Mouse (Mus musculus) hindbrain, embryonic 11.5 days (tissue): ENCODE data around the gene Ccne1. TPM values are rescaled to one million over a fixed set of nuclear protein-coding genes. Genes with fewer than 3 reads are reported as not detected.

ENCODE experiments used
- ATAC-seq: fragments of 200-750 bp; cut with Nextera tagmentation; 2 replicates; pipeline ENCODE4 v1.8.0; 2017; ENCODE audit warnings: mild to moderate bottlenecking, moderate TSS enrichment, moderate library complexity; ENCODE audit not compliant: low FRiP score
- DNase-seq: peaks from one replicate; pipeline ENCODE4 v3.0.0-alpha.2; 2015; ENCODE audit warnings: low spot score
- H3K27ac ChIP-seq: fragments of 300-500 bp; sonication (generic); 2 replicates; pipeline ENCODE4 v1.5.1; 2014; ENCODE audit warnings: mild to moderate bottlenecking, low read depth, low read length
- H3K27me3 ChIP-seq: fragments of 300-500 bp; sonication (generic); 2 replicates; pipeline ENCODE4 v1.6.1; 2014; ENCODE audit warnings: mild to moderate bottlenecking, low read length, moderate library complexity, mixed read lengths; ENCODE audit not compliant: control insufficient read depth, insufficient read depth
- H3K36me3 ChIP-seq: fragments of 300-500 bp; sonication (generic); 2 replicates; pipeline ENCODE4 v1.6.1; 2014; ENCODE audit warnings: mild to moderate bottlenecking, low read length, moderate library complexity, mixed read lengths; ENCODE audit not compliant: control insufficient read depth, insufficient read depth
- H3K4me1 ChIP-seq: fragments of 300-500 bp; sonication (generic); replicated peaks from 2 replicates; pipeline ENCODE4 v1.6.1; 2014; ENCODE audit warnings: low read length, mixed read lengths; ENCODE audit not compliant: control insufficient read depth, insufficient read depth
- H3K4me2 ChIP-seq: fragments of 300-500 bp; sonication (generic); replicated peaks from 2 replicates; pipeline ENCODE4 v1.6.1; 2014; ENCODE audit warnings: mild to moderate bottlenecking, low read depth, low read length
- H3K4me3 ChIP-seq: fragments of 300-500 bp; sonication (generic); 2 replicates; pipeline ENCODE4 v1.5.1; 2014; ENCODE audit warnings: low read depth, low read length
- H3K9ac ChIP-seq: fragments of 300-500 bp; sonication (generic); 2 replicates; pipeline ENCODE4 v1.6.1; 2014; ENCODE audit warnings: low read depth, low read length
- H3K9me3 ChIP-seq: fragments of 300-500 bp; sonication (generic); 2 replicates; pipeline ENCODE4 v1.6.1; 2016; ENCODE audit warnings: low read length; ENCODE audit not compliant: control insufficient read depth
- WGBS: fragments of 180-500 bp; shearing (Covaris S2); extraction: QIAGEN DNeasy Blood & Tissue Kit; methylation state at CpG from one replicate; pipeline ENCODE4 v1.1.7; 2014; 5-methylcytosine and 5-hydroxymethylcytosine counted together
- polyA plus RNA-seq: library from polyadenylated mRNA; unstranded; fragments of >200 nt; fragmentation: Nextera tagmentation; extraction: Ambion mirVana; gene quantifications from 2 replicates; pipeline ENCODE4 v1.2.1, GENCODE M21; 2014

Ccne1 gene
- polyA plus RNA-seq, 1 experiment from 2014 or later, result 56.6 TPM

GRCm38 (mm10) chr7:38108260-38108632 is 912 bp upstream of the Ccne1 start:
- Histone ChIP-seq H3K4me1 (0 out of 2 replicates have a peak, but pooled peaks cover 2% of the 10 kb centered on the region), H3K9ac (peak overlapping the region; percentile 69; the same call in 1 of the 2 replicates), H3K9me3 (no peaks in the 10 kb centered on the region), H3K27ac (no peak overlapping the region), H3K27me3 (no peaks in the 10 kb centered on the region), H3K4me2 (peak overlapping the region; percentile 98), H3K4me3 (peak overlapping the region; percentile 68), H3K36me3 (no peaks in the 10 kb centered on the region)
- DNase-seq, result no peak
- ATAC-seq, result 0 out of 2 replicates have a peak, but pooled peaks have one; percentile 2
- WGBS, result 34% methylated on average over 10 of the region's 10 CpGs

- Histone ChIP-seq H3K4me1 (0 out of 2 replicates have a peak, but pooled peaks cover 2% of the 10 kb centered on the region), H3K27ac (peak overlapping the region; percentile 51; the same call in 1 of the 2 replicates), H3K9me3 (no peaks in the 10 kb centered on the region), H3K36me3 (no peaks in the 10 kb centered on the region), H3K4me3 (peak overlapping the region; percentile 68), H3K27me3 (no peaks in the 10 kb centered on the region), H3K4me2 (peak overlapping the region; percentile 98), H3K9ac (peak overlapping the region; percentile 69)
- ATAC-seq (peak; percentile 70), DNase-seq (peak; percentile 64)
- WGBS, result under 1% methylated on average over 36 of the region's 47 CpGs
Measured at GRCm38 (mm10) chr7:38106711-38107311, 523 bp downstream of the Ccne1 start.

DNA sequence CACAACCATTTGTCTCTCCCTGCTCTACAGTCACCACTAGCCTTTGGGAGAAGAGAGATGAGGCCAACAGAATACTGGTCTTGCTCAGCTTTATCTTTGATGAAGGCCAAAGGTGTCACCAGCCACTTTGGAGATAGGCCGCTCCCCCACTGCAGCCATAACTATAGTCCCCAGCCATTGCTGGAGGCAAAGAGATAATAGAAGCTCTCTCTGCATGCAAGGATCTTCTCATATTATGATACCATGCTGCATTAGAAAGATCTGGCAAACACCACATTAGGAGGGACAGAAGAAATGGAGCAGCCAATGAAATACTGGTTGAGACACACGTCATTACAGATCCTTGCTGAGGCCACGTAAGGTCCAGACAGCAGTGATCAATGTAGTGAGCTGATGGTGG is 2.0 kb downstream of the Ccne1 start:
- no peak overlapping the region for H3K4me2 ChIP-seq
- no peak for DNase-seq
- WGBS, result 89% methylated on average over 3 of the region's 3 CpGs

GRCm38 (mm10) chr7:38104097-38104496 is 3.2 kb downstream of the Ccne1 start:
- H3K9me3 ChIP-seq, result no peaks in the 10 kb centered on the region
- no peak overlapping the region for H3K4me3 ChIP-seq
- no peaks in the 10 kb centered on the region for H3K27me3 ChIP-seq
- ATAC-seq (no peak), DNase-seq (no peak)
- H3K36me3 ChIP-seq, result peaks cover 3% of the 10 kb centered on the region; the same call in 1 of the 2 replicates
- H3K4me1 ChIP-seq, result 0 out of 2 replicates have a peak, but pooled peaks cover 2% of the 10 kb centered on the region
- 82% methylated on average over 5 of the region's 5 CpGs for WGBS
- H3K9ac ChIP-seq, result no peak overlapping the region
- H3K4me2 ChIP-seq, result no peak overlapping the region
- H3K27ac ChIP-seq, result no peak overlapping the region

More for the DNA sequence above, 2.0 kb downstream of the Ccne1 start:
- Histone ChIP-seq H3K9ac (no peak overlapping the region), H3K27ac (no peak overlapping the region), H3K9me3 (no peaks in the 10 kb centered on the region), H3K27me3 (no peaks in the 10 kb centered on the region), H3K4me3 (no peak overlapping the region), H3K36me3 (no peaks in the 10 kb centered on the region), H3K4me1 (0 out of 2 replicates have a peak, but pooled peaks cover 2% of the 10 kb centered on the region)
- no peak for ATAC-seq

GRCm38 (mm10) chr7:38094353-38094752 is 13.0 kb downstream of the Ccne1 start:
- Histone ChIP-seq H3K4me3 (no peak overlapping the region), H3K9ac (no peak overlapping the region), H3K9me3 (no peaks in the 10 kb centered on the region), H3K27ac (no peak overlapping the region), H3K36me3 (peaks cover 9% of the 10 kb centered on the region; the same call in 1 of the 2 replicates), H3K4me2 (no peak overlapping the region), H3K27me3 (no peaks in the 10 kb centered on the region), H3K4me1 (no peaks in the 10 kb centered on the region)
- no peak for ATAC-seq
- DNase-seq, result no peak
- 77% methylated on average over 6 of the region's 6 CpGs for WGBS

DNA sequence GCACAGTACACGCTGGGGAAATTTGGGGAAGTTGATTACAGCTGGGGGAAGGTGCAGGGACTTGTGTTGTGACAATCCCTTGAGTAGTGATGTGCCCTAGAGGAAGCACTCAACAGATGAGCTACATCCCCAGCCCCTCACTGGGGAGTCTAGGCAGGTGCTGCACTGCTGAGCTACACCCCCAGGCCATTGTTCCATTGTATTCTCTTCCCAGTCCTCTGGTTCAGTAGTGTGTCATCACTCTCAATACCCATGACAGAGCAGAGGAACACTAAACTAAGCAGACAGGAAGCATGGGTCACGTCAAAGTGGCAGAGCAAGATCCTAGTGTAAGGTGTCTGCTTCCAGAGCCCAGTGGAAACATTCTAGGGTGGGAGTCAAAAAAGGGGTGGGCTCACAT is 14.2 kb downstream of the Ccne1 start:
- H3K4me2 ChIP-seq, result no peak overlapping the region
- no peaks in the 10 kb centered on the region for H3K4me1 ChIP-seq
- ATAC-seq (no peak), DNase-seq (no peak)
- no peak overlapping the region for H3K9ac ChIP-seq
- no peak overlapping the region for H3K4me3 ChIP-seq
- no peaks in the 10 kb centered on the region for H3K27me3 ChIP-seq
- 61% methylated on average over 2 of the region's 2 CpGs for WGBS
- 0 out of 2 replicates have a peak, but pooled peaks cover under 1% of the 10 kb centered on the region for H3K36me3 ChIP-seq
- H3K9me3 ChIP-seq, result no peaks in the 10 kb centered on the region
- no peak overlapping the region for H3K27ac ChIP-seq

GRCm38 (mm10) chr7:38089930-38090675 is 17.2 kb downstream of the Ccne1 start:
- Histone ChIP-seq H3K9me3 (no peaks in the 10 kb centered on the region), H3K4me1 (peaks cover 6% of the 10 kb centered on the region; the same call in 1 of the 2 replicates), H3K27ac (no peak overlapping the region), H3K4me2 (no peak overlapping the region), H3K27me3 (peaks cover 4% of the 10 kb centered on the region; the same call in 1 of the 2 replicates), H3K9ac (no peak overlapping the region), H3K4me3 (no peak overlapping the region), H3K36me3 (no peaks in the 10 kb centered on the region)
- ATAC-seq, result no peak
- DNase-seq, result no peak
- WGBS, result 81% methylated on average over 7 of the region's 7 CpGs

- Histone ChIP-seq H3K27me3 (peaks cover 4% of the 10 kb centered on the region; the same call in 1 of the 2 replicates), H3K27ac (no peak overlapping the region), H3K9ac (no peak overlapping the region), H3K4me2 (no peak overlapping the region), H3K36me3 (no peaks in the 10 kb centered on the region), H3K4me3 (no peak overlapping the region), H3K9me3 (no peaks in the 10 kb centered on the region), H3K4me1 (peaks cover 6% of the 10 kb centered on the region; the same call in 1 of the 2 replicates)
- no peak for DNase-seq
- no peak for ATAC-seq
- 72% methylated on average over 2 of the region's 2 CpGs for WGBS
Measured at GRCm38 (mm10) chr7:38088456-38088855, 18.9 kb downstream of the Ccne1 start.
